Mouse (Mus musculus) gonadal fat pad, adult 2 months (tissue): ENCODE results near the gene Fpr-rs4. TPM values are rescaled to one million over a fixed set of nuclear protein-coding genes. Genes with fewer than 3 reads are reported as not detected.
"Not testable (repeated sequence)": the region's sequence is repeated elsewhere in the genome, so short reads cannot be mapped to it uniquely, and the experiment has no call there.

Source experiments
- DNase-seq: peaks from one replicate; pipeline ENCODE4 v3.0.0-alpha.2; 2012; ENCODE audit warnings: low read depth
- polyA plus RNA-seq: library from polyadenylated mRNA; depleted of rRNA; stranded (reverse); fragments of >200 nt; gene quantifications from 2 replicates; pipeline ENCODE4 v1.2.3, GENCODE M21; 2012; rRNA removed

Fpr-rs4 gene
- polyA plus RNA-seq: not detected in 2 replicates

GRCm38 (mm10) chr17:18021433-18021832 is at the start of gene Fpr-rs4:
Gene Fpr-rs4, plus strand, starts transcription at chr17:18021733.
- no peak for DNase-seq

- DNase-seq: no peak
Measured at GRCm38 (mm10) chr17:17973443-17973842, 48.1 kb upstream of the Fpr-rs4 start.

- DNase-seq: not testable (repeated sequence)
Measured at GRCm38 (mm10) chr17:17981232-17981631, 40.3 kb upstream of the Fpr-rs4 start.

- no peak for DNase-seq
Measured at GRCm38 (mm10) chr17:18004752-18005151, 16.8 kb upstream of the Fpr-rs4 start.

- DNase-seq: no peak
Measured at GRCm38 (mm10) chr17:18049124-18049523, 27.6 kb downstream of the Fpr-rs4 start, which contains the start of gene Vmn2r124. Gene Vmn2r124, plus strand, starts transcription at chr17:18049424.

Other genes starting within 250 kb of the Fpr-rs4 start
- gene Spaca6, start 194.6 kb upstream of the Fpr-rs4 start, polyA plus RNA-seq: 80.0 and 90.9 TPM in 2 replicates
- gene Has1, start 166.5 kb upstream of the Fpr-rs4 start, polyA plus RNA-seq: 0.32 and 0.92 TPM in 2 replicates
- 0.41 and 0.69 TPM in 2 replicates for gene Fpr1, start 137.8 kb upstream of the Fpr-rs4 start, polyA plus RNA-seq
- gene Fpr2, start 133.9 kb upstream of the Fpr-rs4 start, polyA plus RNA-seq: 0.23 and 0.34 TPM in 2 replicates
- not detected in 2 replicates for gene Fpr3, start 133.9 kb upstream of the Fpr-rs4 start, polyA plus RNA-seq
- not detected in 2 replicates for gene Vmn2r124, start 27.7 kb downstream of the Fpr-rs4 start, polyA plus RNA-seq
- not detected in 2 replicates for gene Vmn2r91, start 63.3 kb downstream of the Fpr-rs4 start, polyA plus RNA-seq
- not detected in 2 replicates for gene Vmn2r92, start 130.2 kb downstream of the Fpr-rs4 start, polyA plus RNA-seq